Mouse (Mus musculus) left cerebral cortex, postnatal 10 days (tissue): ENCODE data around the gene Lin28a. TPM values are rescaled to one million over a fixed set of nuclear protein-coding genes. Genes with fewer than 3 reads are reported as not detected.
"Not testable (repeated sequence)": the region's sequence is repeated elsewhere in the genome, so short reads cannot be mapped to it uniquely, and the experiment has no call there.

Source experiments
- DNase-seq, 2 experiments: peaks; one replicate each; pipeline ENCODE4 v3.0.0; 2021 to 2022; ENCODE audit warnings: low spot score in 2 of 2, mixed read lengths in 1 of 2; ENCODE audit errors: extremely low spot score in 1 of 2
- intact Hi-C: fragments of 180-260 bp; cut with DNase I; formaldehyde crosslinking; loops from one replicate; pipeline ENCODE4 v1.15.1; 2025
- total RNA-seq, 2 experiments: library from RNA; stranded (reverse); gene quantifications; 2 replicates each; pipeline ENCODE4 v1.2.3; 2021

Gene Lin28a
- total RNA-seq, 2 experiments from 2014 or later = not detected

- intact Hi-C loops = no loop called here
- DNase-seq = no peak
Observed at GRCm38 (mm10) chr4:133991087-133991660, 27.5 kb downstream of the Lin28a start.

GRCm38 (mm10) chr4:133990035-133990434, 28.6 kb downstream of the Lin28a start:
- intact Hi-C loops = no loop called here
- DNase-seq = no peak

DNA sequence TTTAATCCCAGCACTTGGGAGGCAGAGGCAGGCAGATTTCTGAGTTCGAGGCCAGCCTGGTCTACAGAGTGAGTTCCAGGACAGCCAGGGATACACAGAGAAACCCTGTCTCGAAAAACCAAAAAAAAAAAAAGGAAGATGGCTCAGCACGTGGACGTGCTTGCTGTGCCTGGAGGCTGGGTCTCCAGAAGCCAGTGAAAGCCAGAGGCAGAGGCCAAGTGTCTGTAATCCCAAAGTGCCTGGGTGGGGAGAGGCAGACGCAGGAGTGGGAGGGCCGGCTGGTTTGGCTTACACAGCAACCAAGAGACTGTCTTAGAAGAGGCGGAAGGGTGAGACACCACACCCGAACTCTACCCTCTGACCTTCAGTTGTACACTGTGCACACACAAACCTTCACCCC, 30.4 kb downstream of the Lin28a start:
- intact Hi-C loops, DNase-seq: not testable (repeated sequence)

- no peak for DNase-seq
- intact Hi-C loops = no loop called here
Observed at GRCm38 (mm10) chr4:133982936-133983335, 35.7 kb downstream of the Lin28a start.

DNA sequence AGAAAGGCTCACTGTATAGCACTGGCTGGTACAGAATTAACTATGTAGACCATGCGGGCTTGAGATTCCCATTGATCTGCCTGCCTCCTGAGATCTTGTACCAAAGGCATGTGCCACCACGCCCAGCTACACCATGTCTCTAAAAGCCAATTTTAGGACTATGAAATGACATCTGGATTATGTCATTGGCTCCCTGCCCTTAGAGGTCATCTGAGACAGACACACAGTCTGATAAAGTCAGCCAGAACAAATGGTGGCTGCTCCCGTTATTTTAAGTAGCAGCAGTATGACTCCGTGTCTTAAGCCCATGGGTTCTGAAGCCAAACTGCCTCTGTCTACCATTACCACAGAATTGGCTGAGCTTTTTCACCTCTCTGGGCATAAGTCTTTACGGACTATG, 38.1 kb downstream of the Lin28a start:
- intact Hi-C loops = no loop called here
- no peak for DNase-seq

DNA sequence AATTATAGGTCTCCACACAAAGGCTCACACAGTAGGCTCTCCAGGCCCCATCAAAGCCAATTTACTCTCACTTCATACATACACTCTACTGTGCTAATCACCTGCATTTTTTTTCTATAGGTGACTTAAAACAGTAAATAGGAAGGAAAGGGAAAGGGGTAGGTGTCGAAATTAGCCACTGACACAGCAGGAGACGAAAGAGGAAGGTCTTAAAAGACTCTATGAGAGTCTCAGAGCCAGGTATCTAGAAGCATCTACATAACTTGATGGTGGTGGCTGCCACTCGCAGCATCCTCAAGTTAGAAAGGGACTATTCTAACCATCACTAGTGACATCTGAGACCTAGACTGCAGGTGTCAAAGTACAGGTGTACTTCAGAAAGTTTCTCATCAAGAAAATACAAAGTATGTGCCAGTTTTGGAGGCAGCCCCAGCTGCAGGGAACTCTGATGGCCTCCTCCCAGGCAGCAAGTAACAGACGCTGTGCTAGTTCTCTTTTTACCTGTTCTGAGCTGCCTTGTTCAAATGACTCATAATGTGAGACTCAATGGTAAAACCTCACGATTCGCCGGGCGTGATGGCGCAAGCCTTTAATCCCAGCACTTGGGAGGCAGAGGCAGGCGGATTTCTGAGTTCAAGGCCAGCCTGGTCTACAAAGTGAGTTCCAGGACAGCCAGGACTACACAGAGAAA, 40.5 kb downstream of the Lin28a start:
- DNase-seq = no peak
- intact Hi-C loops = no loop called here

DNA sequence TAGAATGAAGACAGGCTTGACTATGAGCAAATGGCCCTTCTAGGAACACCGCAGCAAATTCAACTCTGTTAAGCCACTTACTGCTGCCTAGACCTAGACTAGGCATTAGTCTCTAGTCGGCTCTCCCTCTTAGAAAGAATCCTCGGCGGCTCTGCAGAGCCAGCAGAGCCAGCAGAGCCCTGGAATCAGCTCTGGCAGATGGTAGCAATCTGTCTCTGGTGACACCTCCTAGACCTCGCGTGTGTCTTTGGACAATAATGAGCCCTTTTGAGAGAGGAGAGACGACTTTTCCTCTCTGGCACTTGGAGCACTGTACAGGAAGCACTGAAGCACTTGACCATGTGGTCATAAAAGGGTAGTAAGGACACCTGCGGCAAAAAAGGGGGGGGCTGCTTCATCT, 46.9 kb downstream of the Lin28a start:
- intact Hi-C loops = no loop called here
- DNase-seq = no peak

DNA sequence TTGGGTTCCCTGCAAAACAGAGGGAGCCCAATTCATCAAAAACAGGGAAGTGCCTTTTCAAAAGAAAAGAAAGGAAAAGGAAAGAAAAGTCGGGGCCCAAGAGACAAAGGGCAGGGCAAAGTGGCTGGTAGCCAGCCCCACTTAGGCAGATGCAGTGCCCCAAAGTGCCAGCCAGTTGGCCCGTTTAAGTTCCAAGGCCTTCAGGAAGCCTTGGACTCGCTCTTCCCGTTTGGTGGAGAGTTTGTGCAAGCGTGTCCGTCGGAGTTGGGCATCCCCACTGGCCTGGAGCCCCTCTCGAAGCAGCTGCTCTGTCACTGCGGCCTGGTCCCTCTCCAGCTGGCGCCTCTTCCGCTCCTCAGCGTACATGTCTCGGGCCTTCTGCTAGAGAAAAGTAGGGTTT, 47.8 kb downstream of the Lin28a start:
- peak in 1 of 2 experiments; percentile 49 for DNase-seq
- intact Hi-C loops = no loop called here

- peak in 1 of 2 experiments; percentile 43 for DNase-seq
- intact Hi-C loops = no loop called here
Observed at GRCm38 (mm10) chr4:133970196-133970595, 48.4 kb downstream of the Lin28a start.

- intact Hi-C loops = loop anchor here (5.0 kb wide), 1 partner anchor 57 kb away; no protein-coding TSS in a partner anchor
- no peak for DNase-seq
Observed at GRCm38 (mm10) chr4:133969114-133969770, 49.4 kb downstream of the Lin28a start.

- intact Hi-C loops = loop anchor here (5.0 kb wide), 1 partner anchor 56 kb away; no protein-coding TSS in a partner anchor
- DNase-seq = peak in 1 of 2 experiments; percentile 67
Observed at GRCm38 (mm10) chr4:133968150-133968921, 50.3 kb downstream of the Lin28a start, which contains the start of gene Hmgn2. TSS of gene Hmgn2 (minus strand) at chr4:133968650.

- intact Hi-C loops = loop anchor here (5.0 kb wide), 1 partner anchor 56 kb away; no protein-coding TSS in a partner anchor
Observed at GRCm38 (mm10) chr4:133967866-133968149, 50.8 kb downstream of the Lin28a start.

DNA sequence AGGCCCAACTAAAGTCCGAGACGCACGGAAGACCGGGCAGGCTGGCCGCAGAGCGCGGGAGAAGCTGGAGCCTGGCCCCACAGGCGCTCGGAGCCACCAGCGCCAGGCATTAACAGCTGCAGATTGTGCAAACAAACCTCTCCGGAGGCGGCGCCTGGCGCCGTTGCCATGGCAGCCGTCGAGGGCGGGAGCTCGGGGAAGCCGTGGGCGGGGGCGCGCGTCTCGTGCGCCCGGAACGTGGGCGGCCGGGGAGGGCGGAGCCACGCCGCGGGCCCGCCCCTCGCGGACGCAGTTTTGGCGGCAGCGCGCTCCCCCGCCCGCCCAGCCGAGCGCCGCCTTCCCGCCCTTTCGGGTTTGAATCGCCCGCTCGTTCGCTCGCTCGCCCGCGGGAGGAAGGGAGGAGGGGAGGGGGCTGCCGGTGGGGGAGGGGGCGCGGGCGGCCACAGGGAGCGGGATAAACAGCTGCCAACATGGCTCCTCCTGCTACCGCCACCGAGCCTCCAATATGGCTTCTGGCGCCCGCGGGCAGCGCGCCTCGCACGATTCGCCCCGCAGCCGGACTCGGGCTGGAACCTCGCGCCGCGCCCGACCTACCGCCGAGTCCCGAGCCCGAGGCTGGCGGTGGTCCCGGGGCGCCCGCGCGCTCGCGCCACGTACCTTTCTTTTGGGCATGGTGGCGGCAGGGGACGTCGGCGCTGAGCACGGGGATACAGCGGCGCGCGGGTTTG, 51.3 kb downstream of the Lin28a start:
- intact Hi-C loops = loop anchor here (5.0 kb wide), 1 partner anchor 55 kb away; no protein-coding TSS in a partner anchor

More at GRCm38 (mm10) chr4:133967866-133968149, 50.8 kb downstream of the Lin28a start:
- peak; percentile 93 to 97 for DNase-seq

DNA sequence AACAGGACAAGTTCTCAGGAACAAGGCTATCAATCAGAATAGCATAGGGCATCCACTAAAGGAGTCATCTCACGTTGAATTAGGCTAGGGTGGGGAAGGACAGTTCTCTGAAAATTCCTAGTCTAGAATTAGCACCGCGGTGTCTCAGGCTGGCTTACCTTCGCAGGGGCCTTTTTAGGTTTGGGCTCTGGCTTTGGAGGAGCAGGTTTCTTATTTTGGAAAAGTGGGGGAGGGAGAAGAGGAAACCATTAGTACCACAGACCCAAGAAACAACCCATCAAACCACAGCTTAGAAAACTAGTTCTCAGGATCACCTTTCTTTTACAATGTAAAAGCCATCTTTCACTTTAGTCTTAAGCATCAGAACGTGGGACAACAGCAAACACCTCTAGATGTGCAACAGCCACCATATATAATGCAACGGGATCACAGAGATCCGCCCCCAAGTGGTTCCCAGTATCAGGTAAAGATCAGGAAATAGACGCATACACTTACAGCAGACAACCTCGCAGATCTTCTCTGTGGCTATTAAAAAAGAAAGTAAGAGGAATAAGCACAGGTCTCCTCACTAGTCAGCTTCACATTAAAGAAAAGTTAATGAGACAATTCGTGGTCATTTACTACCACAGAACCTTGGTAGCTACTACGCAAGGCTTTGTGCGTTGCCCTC, 52.2 kb downstream of the Lin28a start:
- intact Hi-C loops = loop anchor here (5.0 kb wide), 1 partner anchor 54 kb away; no protein-coding TSS in a partner anchor
- DNase-seq = no peak

More for the DNA sequence above, 51.3 kb downstream of the Lin28a start:
- peak; percentile 94 to 99 for DNase-seq

GRCm38 (mm10) chr4:133962566-133962965, 56.1 kb downstream of the Lin28a start:
- intact Hi-C loops = no loop called here
- DNase-seq = no peak

GRCm38 (mm10) chr4:133958884-133959283, 59.8 kb downstream of the Lin28a start:
- intact Hi-C loops = no loop called here
- DNase-seq = no peak

- intact Hi-C loops = no loop called here
- DNase-seq = no peak
Observed at GRCm38 (mm10) chr4:133956358-133956757, 62.3 kb downstream of the Lin28a start.
